22 mouse cellular contexts compared by ENCODE assay signal in genomic region chr9:35632981-35633380, GRCm38 (mm10). TPM values are rescaled to one million over a fixed set of nuclear protein-coding genes. Genes with fewer than 3 reads are reported as not detected.
"Had no signal": no experiment of that assay in that cellular context is flagged by ENCODE, and none has a peak within 500 bp of the region (broad histone marks: within the 10 kb centered on the region; RNA-seq: fewer than 3 reads in every experiment).

No protein-coding gene starts in this region.

- H3K27ac ChIP-seq: left cerebral cortex, adult 2 months; limb, embryonic 10.5 days; liver, embryonic 13.5 days; lung, embryonic 15.5 days; macrophage; midbrain, embryonic 15.5 days; neural tube, embryonic 12.5 days had no signal

- H3K36me3 ChIP-seq: limb, embryonic 10.5 days; liver, embryonic 13.5 days; lung, embryonic 15.5 days; midbrain, embryonic 15.5 days; neural tube, embryonic 12.5 days had no signal

- H3K4me2 ChIP-seq: liver, embryonic 13.5 days; lung, embryonic 15.5 days; midbrain, embryonic 11.5 days; midbrain, embryonic 15.5 days; neural tube, embryonic 12.5 days had no signal

- H3K9me3 ChIP-seq: limb, embryonic 10.5 days; liver, embryonic 13.5 days; lung, embryonic 15.5 days; megakaryocyte, embryonic 14.5 days; midbrain, embryonic 15.5 days; neural tube, embryonic 12.5 days had no signal

- H3K9ac ChIP-seq: liver, embryonic 13.5 days; liver, postnatal 0 days; lung, embryonic 15.5 days; midbrain, embryonic 15.5 days; neural tube, embryonic 12.5 days had no signal

- ATAC-seq: intestine, postnatal 0 days; liver, postnatal 0 days; midbrain, embryonic 15.5 days had no signal

- H3K4me1 ChIP-seq: limb, embryonic 10.5 days; liver, embryonic 13.5 days; lung, embryonic 15.5 days; megakaryocyte, embryonic 14.5 days; midbrain, embryonic 15.5 days; neural tube, embryonic 12.5 days had no signal

- DNase-seq: liver, embryonic 13.5 days; liver, postnatal 0 days; lung, postnatal 14 days; retina, postnatal 1 day; right cerebral cortex, postnatal 4 days; spleen, adult 18-20 months; thymus, adult 18-20 months; thymus, postnatal 14 days had no signal

- H3K27me3 ChIP-seq: liver, embryonic 13.5 days; lung, embryonic 15.5 days; megakaryocyte, embryonic 14.5 days; midbrain, embryonic 15.5 days; neural tube, embryonic 12.5 days had no signal

- H3K4me3 ChIP-seq: left cerebral cortex, adult 2 months; limb, embryonic 10.5 days; liver, embryonic 13.5 days; lung, embryonic 15.5 days; megakaryocyte, embryonic 14.5 days; midbrain, embryonic 15.5 days; neural tube, embryonic 12.5 days had no signal

RNA-seq across cellular contexts. Expression of gene Pate3, which starts 15.0 kb away (rescaled TPM):
- total RNA-seq: layer of hippocampus, postnatal 25 days; left cerebral cortex, adult 2 months; left cerebral cortex, postnatal 14 days; monocyte, adult 5-6 weeks had no signal
- polyA plus RNA-seq: intestine, postnatal 0 days; limb, embryonic 14.5 days; liver, embryonic 13.5 days; liver, postnatal 0 days; lung, embryonic 15.5 days; macrophage; midbrain, embryonic 11.5 days; midbrain, embryonic 15.5 days; neural tube, embryonic 12.5 days; stomach, embryonic 14.5 days had no signal

RNA-seq across cellular contexts. Expression of gene Pate4, which starts 21.2 kb away (rescaled TPM):
- total RNA-seq: layer of hippocampus, postnatal 25 days; left cerebral cortex, adult 2 months; left cerebral cortex, postnatal 14 days; monocyte, adult 5-6 weeks had no signal
- polyA plus RNA-seq: intestine, postnatal 0 days; limb, embryonic 10.5 days; limb, embryonic 14.5 days; liver, embryonic 13.5 days; liver, postnatal 0 days; lung, embryonic 15.5 days; macrophage; midbrain, embryonic 11.5 days; midbrain, embryonic 15.5 days; neural tube, embryonic 12.5 days; stomach, embryonic 14.5 days had no signal

RNA-seq across cellular contexts. Expression of gene Pate1, which starts 54.2 kb away (rescaled TPM):
- total RNA-seq: layer of hippocampus, postnatal 25 days; left cerebral cortex, adult 2 months; left cerebral cortex, postnatal 14 days; monocyte, adult 5-6 weeks had no signal
- polyA plus RNA-seq: intestine, postnatal 0 days; limb, embryonic 10.5 days; limb, embryonic 14.5 days; liver, embryonic 13.5 days; liver, postnatal 0 days; lung, embryonic 15.5 days; macrophage; midbrain, embryonic 11.5 days; midbrain, embryonic 15.5 days; neural tube, embryonic 12.5 days; stomach, embryonic 14.5 days had no signal
